Mouse (Mus musculus) heart, embryonic 13.5 days (tissue): ENCODE results near the gene Bzw2. TPM values are rescaled to one million over a fixed set of nuclear protein-coding genes. Genes with fewer than 3 reads are reported as not detected.

Source experiments
- ATAC-seq: fragments of 200-750 bp; cut with Nextera tagmentation; 2 replicates; pipeline ENCODE4 v1.8.0; 2017; ENCODE audit warnings: moderate TSS enrichment; ENCODE audit not compliant: insufficient number of reproducible peaks, low FRiP score, low TSS enrichment; ENCODE audit errors: extremely low read depth
- H3K27ac ChIP-seq: fragments of 300-500 bp; sonication (generic); replicated peaks from 2 replicates; pipeline ENCODE4 v1.5.1; 2015; ENCODE audit warnings: moderate library complexity, mild to moderate bottlenecking, inconsistent platforms
- H3K27me3 ChIP-seq: fragments of 300-500 bp; sonication (generic); replicated peaks from 2 replicates; pipeline ENCODE4 v1.6.1; 2015; ENCODE audit warnings: mild to moderate bottlenecking, inconsistent platforms
- H3K36me3 ChIP-seq: fragments of 300-500 bp; sonication (generic); 2 replicates; pipeline ENCODE4 v1.6.1; 2015; ENCODE audit warnings: mild to moderate bottlenecking, inconsistent platforms
- H3K4me1 ChIP-seq: fragments of 300-500 bp; sonication (generic); 2 replicates; pipeline ENCODE4 v1.6.1; 2015; ENCODE audit warnings: inconsistent platforms
- H3K4me2 ChIP-seq: fragments of 300-500 bp; sonication (generic); 2 replicates; pipeline ENCODE4 v1.6.1; 2015; ENCODE audit warnings: inconsistent platforms, mild to moderate bottlenecking, moderate library complexity
- H3K4me3 ChIP-seq: fragments of 300-500 bp; sonication (generic); 2 replicates; pipeline ENCODE4 v1.5.1; 2015; ENCODE audit warnings: moderate library complexity, mild to moderate bottlenecking, inconsistent platforms
- H3K9ac ChIP-seq: fragments of 300-500 bp; sonication (generic); 2 replicates; pipeline ENCODE4 v1.6.1; 2015; ENCODE audit warnings: inconsistent platforms, mild to moderate bottlenecking, moderate library complexity
- H3K9me3 ChIP-seq: fragments of 300-500 bp; sonication (generic); 2 replicates; pipeline ENCODE4 v1.6.1; 2016; ENCODE audit warnings: inconsistent platforms
- WGBS: fragments of 180-500 bp; shearing (Covaris S2); methylation state at CpG from one replicate; pipeline ENCODE4 v1.1.7; 2015; ENCODE audit warnings: mixed read lengths; 5-methylcytosine and 5-hydroxymethylcytosine counted together
- polyA plus RNA-seq: library from polyadenylated mRNA; unstranded; fragments of >200 nt; fragmentation: Nextera tagmentation; extraction: Ambion mirVana; gene quantifications from 2 replicates; pipeline ENCODE4 v1.2.1, GENCODE M21; 2015

The Bzw2 gene
- polyA plus RNA-seq, 1 experiment from 2014 or later: 202 TPM

GRCm38 (mm10) chr12:36157304-36157637, 609 bp downstream of the Bzw2 start:
- peak overlapping the region; percentile 75 for H3K4me2 ChIP-seq
- H3K4me1 ChIP-seq: peaks cover 38% of the 10 kb centered on the region
- H3K36me3 ChIP-seq: peaks cover 7% of the 10 kb centered on the region; the same call in 1 of the 2 replicates
- peak overlapping the region; percentile 93 for H3K27ac ChIP-seq
- peak overlapping the region; percentile 83 for H3K4me3 ChIP-seq
- under 1% methylated on average over 14 of the region's 14 CpGs for WGBS
- H3K9me3 ChIP-seq: no peaks in the 10 kb centered on the region
- peak overlapping the region; percentile 93 for H3K9ac ChIP-seq
- no peaks in the 10 kb centered on the region for H3K27me3 ChIP-seq
- peak; percentile 34; the same call in 1 of the 2 replicates for ATAC-seq

- WGBS: 0% methylated on average over 42 of the region's 42 CpGs
- peak within 1 kb of the TSS; percentile 93 for H3K9ac ChIP-seq
- H3K27ac ChIP-seq: peak within 1 kb of the TSS; percentile 93
- H3K4me3 ChIP-seq: peak within 1 kb of the TSS; percentile 83
- peaks cover 40% of the 10 kb centered on the region for H3K4me1 ChIP-seq
- peak within 1 kb of the TSS; percentile 75 for H3K4me2 ChIP-seq
- peak; percentile 93 for ATAC-seq
- peaks cover 7% of the 10 kb centered on the region; the same call in 1 of the 2 replicates for H3K36me3 ChIP-seq
- H3K27me3 ChIP-seq: no peaks in the 10 kb centered on the region
- H3K9me3 ChIP-seq: no peaks in the 10 kb centered on the region
These were observed 1.1 kb downstream of the Bzw2 start, which contains the start of gene Ankmy2 for GRCm38 (mm10) chr12:36156637-36157303. Ankmy2 (plus strand) TSS chr12:36157114.

- Histone ChIP-seq H3K27me3 (no peaks in the 10 kb centered on the region), H3K4me3 (peak overlapping the region; percentile 83), H3K4me1 (peaks cover 42% of the 10 kb centered on the region), H3K9me3 (no peaks in the 10 kb centered on the region), H3K27ac (peak overlapping the region; percentile 93), H3K4me2 (peak overlapping the region; percentile 75), H3K36me3 (peaks cover 7% of the 10 kb centered on the region; the same call in 1 of the 2 replicates), H3K9ac (peak overlapping the region; percentile 93)
- no peak for ATAC-seq
- 0% methylated on average over 33 of the region's 33 CpGs for WGBS
These were observed 1.7 kb downstream of the Bzw2 start for GRCm38 (mm10) chr12:36156101-36156636.

DNA sequence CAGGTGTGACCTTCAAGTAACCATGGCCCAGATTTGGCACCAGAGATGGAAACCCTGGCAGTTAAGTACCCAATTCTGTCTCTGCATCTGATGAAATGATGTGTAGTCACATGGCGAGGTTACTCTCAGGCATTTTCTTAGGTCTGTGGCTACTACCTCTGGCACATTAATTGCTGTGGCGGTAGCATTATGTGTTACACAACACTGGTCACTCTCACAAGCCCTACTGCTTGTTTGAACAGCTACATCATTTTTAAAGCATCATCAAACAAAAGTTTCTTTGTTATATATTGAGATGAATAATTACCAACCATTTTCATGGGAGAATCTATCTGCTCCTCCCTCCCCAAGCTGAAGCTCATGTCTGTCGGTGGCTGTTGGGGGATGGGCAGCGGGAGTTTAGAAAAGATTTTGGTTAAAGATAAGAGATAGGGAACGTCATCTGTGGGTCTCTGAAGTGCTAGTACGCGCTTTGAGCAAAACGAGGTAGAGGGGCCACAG, 2.7 kb downstream of the Bzw2 start:
- H3K4me2 ChIP-seq: peak overlapping the region; percentile 75
- 0 out of 2 replicates have a peak, but pooled peaks cover 3% of the 10 kb centered on the region for H3K36me3 ChIP-seq
- peaks cover 52% of the 10 kb centered on the region for H3K4me1 ChIP-seq
- ATAC-seq: no peak
- H3K27ac ChIP-seq: peak overlapping the region; percentile 93
- H3K27me3 ChIP-seq: no peaks in the 10 kb centered on the region
- H3K9ac ChIP-seq: peak overlapping the region; percentile 93
- peak overlapping the region; percentile 83 for H3K4me3 ChIP-seq
- no peaks in the 10 kb centered on the region for H3K9me3 ChIP-seq
- 7% methylated on average over 8 of the region's 8 CpGs for WGBS

DNA sequence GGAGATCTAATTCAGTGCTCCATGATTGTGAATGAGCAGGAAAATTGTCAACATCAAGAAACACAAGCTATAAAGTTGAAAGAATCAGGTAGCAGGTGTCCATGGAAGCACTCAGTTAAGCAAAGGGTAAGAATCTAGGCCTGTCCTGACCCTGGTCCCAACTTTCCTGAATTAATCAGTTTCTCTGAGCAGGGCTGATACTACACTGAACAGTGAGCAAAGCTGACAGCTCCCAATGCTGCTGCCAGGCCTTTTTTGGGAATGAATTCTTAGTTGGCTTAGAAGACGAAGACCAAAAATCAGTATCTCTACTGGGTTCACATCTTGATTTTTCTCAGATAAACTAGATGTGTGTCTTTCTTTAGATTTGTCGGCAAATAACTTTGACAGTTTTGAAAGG, 7.1 kb downstream of the Bzw2 start:
- H3K4me3 ChIP-seq: no peak overlapping the region
- H3K9me3 ChIP-seq: peaks cover 5% of the 10 kb centered on the region; the same call in 1 of the 2 replicates
- WGBS: 39% methylated on average over 2 of the region's 2 CpGs
- peaks cover 5% of the 10 kb centered on the region for H3K36me3 ChIP-seq
- H3K4me1 ChIP-seq: peaks cover 75% of the 10 kb centered on the region
- peak overlapping the region; percentile 86 for H3K27ac ChIP-seq
- ATAC-seq: no peak
- peak overlapping the region; percentile 59 for H3K9ac ChIP-seq
- no peaks in the 10 kb centered on the region for H3K27me3 ChIP-seq
- peak overlapping the region; percentile 52 for H3K4me2 ChIP-seq

DNA sequence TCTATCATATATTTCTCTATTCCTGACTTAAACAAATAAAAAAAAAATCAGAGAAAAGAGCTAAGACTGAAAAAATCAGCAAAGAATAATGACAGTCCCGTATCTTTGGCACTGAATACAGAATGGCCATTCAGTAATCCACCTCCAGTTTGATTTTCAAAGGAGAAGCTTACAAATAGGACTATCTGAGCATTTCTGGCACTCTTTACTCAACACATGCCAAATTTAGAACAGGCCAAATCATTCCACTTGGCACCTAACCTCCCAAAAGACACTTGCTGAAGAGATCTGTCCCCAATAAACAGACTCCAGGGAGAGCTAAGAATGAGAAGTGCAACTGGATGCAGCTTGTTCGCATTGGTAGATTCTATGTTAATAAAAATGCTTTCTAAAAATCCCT, 7.6 kb downstream of the Bzw2 start:
- Histone ChIP-seq H3K9me3 (peaks cover 5% of the 10 kb centered on the region; the same call in 1 of the 2 replicates), H3K36me3 (peaks cover 8% of the 10 kb centered on the region), H3K27me3 (no peaks in the 10 kb centered on the region), H3K9ac (no peak overlapping the region), H3K4me1 (peaks cover 73% of the 10 kb centered on the region), H3K27ac (peak overlapping the region; percentile 86), H3K4me3 (no peak overlapping the region), H3K4me2 (peak overlapping the region; percentile 52)
- WGBS: 35% methylated on average over 2 of the region's 2 CpGs
- ATAC-seq: no peak

DNA sequence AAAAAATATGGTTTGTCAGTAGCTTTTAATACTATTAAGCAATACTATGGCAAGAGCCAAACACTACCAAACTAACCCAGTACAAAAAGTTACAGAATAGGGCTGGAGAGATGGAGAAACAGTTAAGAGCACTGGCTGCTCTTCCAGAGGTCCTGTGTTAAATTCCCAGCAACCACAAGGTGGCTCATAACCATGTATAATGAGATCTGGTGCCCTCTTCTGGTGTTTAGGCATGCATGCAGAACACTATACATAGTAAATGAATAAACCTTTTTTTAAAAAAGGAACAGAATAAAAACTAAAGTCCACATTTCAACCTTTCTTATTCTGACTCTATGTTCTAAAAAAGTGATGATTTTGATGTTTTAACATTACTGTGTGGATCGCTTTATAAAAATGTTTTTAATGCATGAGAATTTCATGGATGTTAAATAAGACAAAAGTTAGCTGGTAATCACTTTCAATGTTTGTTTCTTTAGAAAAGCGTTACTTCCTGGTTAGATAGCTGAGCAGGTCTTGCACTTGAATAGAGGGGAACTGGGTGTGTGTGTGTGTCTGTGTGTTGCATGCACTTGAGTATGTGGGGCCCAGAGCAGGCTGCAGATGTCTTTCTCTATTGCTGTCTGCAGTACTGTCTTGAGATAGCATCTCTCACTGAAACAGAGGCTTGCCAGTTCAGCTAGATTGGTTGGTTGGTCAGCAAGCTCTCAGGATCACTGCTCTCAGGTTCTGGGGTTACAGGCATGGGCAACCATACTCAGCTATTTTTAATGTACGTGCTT, 11.5 kb downstream of the Bzw2 start:
- 82% methylated on average over 3 of the region's 3 CpGs for WGBS
- H3K9ac ChIP-seq: no peak overlapping the region
- no peak for ATAC-seq
- H3K27ac ChIP-seq: no peak overlapping the region
- no peaks in the 10 kb centered on the region for H3K27me3 ChIP-seq
- no peak overlapping the region for H3K4me3 ChIP-seq
- H3K4me2 ChIP-seq: no peak overlapping the region
- H3K36me3 ChIP-seq: peaks cover 8% of the 10 kb centered on the region
- peaks cover 47% of the 10 kb centered on the region for H3K4me1 ChIP-seq
- H3K9me3 ChIP-seq: peaks cover 5% of the 10 kb centered on the region; the same call in 1 of the 2 replicates

GRCm38 (mm10) chr12:36140401-36140800, 17.5 kb downstream of the Bzw2 start:
- H3K36me3 ChIP-seq: peaks cover 14% of the 10 kb centered on the region
- no peaks in the 10 kb centered on the region for H3K27me3 ChIP-seq
- 84% methylated on average over 6 of the region's 6 CpGs for WGBS
- no peak overlapping the region for H3K4me2 ChIP-seq
- peaks cover 33% of the 10 kb centered on the region for H3K4me1 ChIP-seq
- ATAC-seq: no peak
- H3K9ac ChIP-seq: no peak overlapping the region
- no peak overlapping the region for H3K27ac ChIP-seq
- no peak overlapping the region for H3K4me3 ChIP-seq
- H3K9me3 ChIP-seq: no peaks in the 10 kb centered on the region

GRCm38 (mm10) chr12:36137192-36137591, 20.7 kb downstream of the Bzw2 start:
- no peak for ATAC-seq
- Histone ChIP-seq H3K27me3 (no peaks in the 10 kb centered on the region), H3K36me3 (peaks cover 36% of the 10 kb centered on the region), H3K4me3 (peak overlapping the region; percentile 26), H3K4me1 (peaks cover 50% of the 10 kb centered on the region), H3K4me2 (peak overlapping the region; percentile 47), H3K27ac (peak overlapping the region; percentile 92), H3K9ac (peak overlapping the region; percentile 28; the same call in 1 of the 2 replicates), H3K9me3 (no peaks in the 10 kb centered on the region)
- WGBS: 38% methylated on average over 4 of the region's 4 CpGs

- Histone ChIP-seq H3K4me3 (no peak overlapping the region), H3K4me1 (peaks cover 50% of the 10 kb centered on the region), H3K9me3 (no peaks in the 10 kb centered on the region), H3K36me3 (peaks cover 45% of the 10 kb centered on the region), H3K4me2 (no peak overlapping the region), H3K27me3 (no peaks in the 10 kb centered on the region), H3K9ac (no peak overlapping the region), H3K27ac (peak overlapping the region; percentile 92)
- ATAC-seq: no peak
- 85% methylated on average over 8 of the region's 8 CpGs for WGBS
These were observed 21.6 kb downstream of the Bzw2 start for GRCm38 (mm10) chr12:36136285-36136684.

DNA sequence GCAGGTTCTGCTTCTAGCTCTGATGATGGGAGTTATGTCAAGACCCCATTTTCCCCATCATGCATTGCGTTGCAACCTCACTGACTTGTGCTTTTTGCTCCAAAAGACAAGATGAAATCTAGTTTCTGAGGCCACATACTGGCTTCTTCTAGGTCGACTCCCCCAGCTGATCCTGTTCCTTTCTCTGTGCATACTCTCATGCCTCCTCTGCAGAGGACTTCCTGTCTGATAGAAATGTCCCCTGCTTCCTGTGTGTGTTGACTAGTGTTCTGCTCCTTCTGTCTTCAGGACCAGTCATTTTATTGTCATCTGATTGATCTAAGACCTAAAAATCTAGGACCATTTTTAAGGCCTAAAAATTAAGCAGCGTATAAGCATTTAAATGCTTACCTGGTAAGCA, 22.5 kb downstream of the Bzw2 start:
- no peak for ATAC-seq
- H3K9ac ChIP-seq: no peak overlapping the region
- no peaks in the 10 kb centered on the region for H3K9me3 ChIP-seq
- H3K27me3 ChIP-seq: no peaks in the 10 kb centered on the region
- H3K4me3 ChIP-seq: no peak overlapping the region
- WGBS: 73% methylated on average over 3 of the region's 3 CpGs
- peaks cover 48% of the 10 kb centered on the region for H3K36me3 ChIP-seq
- no peak overlapping the region for H3K27ac ChIP-seq
- no peak overlapping the region for H3K4me2 ChIP-seq
- peaks cover 42% of the 10 kb centered on the region for H3K4me1 ChIP-seq
